Mouse (Mus musculus): ENCODE data around the gene Copz2. TPM values are rescaled to one million over a fixed set of nuclear protein-coding genes. Genes with fewer than 3 reads are reported as not detected.
A peak's percentile ranks its signal among the peaks of the same experiment; 100 is the strongest.

The Copz2 gene
- total RNA-seq, 1 experiment: 5.5 TPM

DNA sequence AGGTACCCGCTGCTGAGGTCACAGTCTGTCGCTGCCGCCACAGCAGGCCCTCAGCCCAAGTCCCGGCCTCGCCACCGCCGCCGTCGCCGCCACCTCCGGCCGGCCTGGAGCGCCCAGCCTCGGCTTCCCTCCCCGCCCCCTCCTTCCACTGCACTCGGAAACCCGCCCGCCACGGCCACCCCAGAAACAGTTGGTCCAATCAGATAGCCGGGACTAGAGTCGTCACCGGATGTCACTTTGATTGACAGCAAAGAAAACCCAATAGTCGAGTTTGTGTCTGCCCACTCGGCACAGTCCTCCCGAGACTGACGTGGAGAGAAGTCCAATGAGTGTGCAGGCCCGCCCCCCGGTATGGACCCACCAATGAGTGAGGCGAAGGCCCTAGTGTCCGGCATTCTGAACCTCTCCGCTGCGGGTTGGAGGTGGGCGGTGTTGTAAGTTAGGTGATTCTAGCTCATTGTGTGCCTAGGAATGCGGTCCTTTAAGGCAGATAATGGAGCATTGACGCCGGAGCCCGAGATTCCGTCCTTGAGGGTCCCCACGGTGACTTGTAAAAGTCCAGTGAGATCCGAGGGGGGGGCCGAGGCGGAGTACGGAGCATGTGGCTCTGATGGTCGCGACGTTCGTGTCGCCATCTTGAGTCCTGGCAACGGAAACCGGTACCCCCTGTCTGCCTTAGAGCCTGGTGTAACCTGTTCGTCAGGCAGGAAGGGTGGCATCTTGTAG lies 19.7 kb upstream of the Copz2 start, which contains the start of gene Nfe2l1:
Gene Nfe2l1 (minus strand): TSS at position 156 of the 726 bp plus-strand sequence.
- Histone ChIP-seq H3K9ac (ENCODE audit: insufficient read depth, low read depth, low read length, poor library complexity, severe bottlenecking) (peak within 1 kb of the TSS; percentile 98), H3K27ac (ENCODE audit: insufficient read depth, low read depth, low read length, poor library complexity, severe bottlenecking) (peak within 1 kb of the TSS; percentile 97), H3K36me3 (ENCODE audit: control insufficient read depth, insufficient read depth, low read length, poor library complexity, severe bottlenecking) (peaks cover 18% of the 10 kb centered on the region), H3K4me3 (ENCODE audit: insufficient read depth in 1 of 2, low read depth in 1 of 2, low read length in 2 of 2, poor library complexity in 1 of 2, severe bottlenecking in 1 of 2) (peak within 1 kb of the TSS; percentile 93 to 94), H3K9me3 (ENCODE audit: control insufficient read depth, insufficient read depth, low read depth, low read length) (no peaks in the 10 kb centered on the region), H3K4me1 (ENCODE audit: control insufficient read depth in 2 of 2, insufficient read depth in 2 of 2, low read length in 2 of 2, poor library complexity in 1 of 2) (peaks cover 9 to 18% of the 10 kb centered on the region in 2 experiments; a peak in 3 of 4 replicates)
- TF ChIP-seq MAFK (IDR thresholded peaks at IDR 0.05; ENCODE audit: insufficient read depth, low read depth, low read length) (0 out of 2 replicates have a peak, but pooled peaks have one; percentile 17), HCFC1 (IDR thresholded peaks at IDR 0.05; ENCODE audit: borderline replicate concordance, insufficient read depth, low read length) (peak; percentile 83), CHD2 (IDR thresholded peaks at IDR 0.05; ENCODE audit: low read depth, low read length) (peak; percentile 88), ZNF384 (IDR thresholded peaks at IDR 0.05; ENCODE audit: low read depth, low read length) (no peak), ZC3H11A (IDR thresholded peaks at IDR 0.05; ENCODE audit: borderline replicate concordance, low read depth, low read length) (no peak)
- in situ Hi-C loops (cut with MboI; ENCODE audit: low sequenced_read_pairs in 2 of 2, unreplicated experiment in 2 of 2): no loop called here
- peak; percentile 98 for DNase-seq (ENCODE audit: low read depth, low spot score)

- DNase-seq (ENCODE audit: low read depth, low spot score): no peak
- H3K9me3 ChIP-seq (ENCODE audit: control insufficient read depth, insufficient read depth, low read depth, low read length): no peaks in the 10 kb centered on the region
- H3K9ac ChIP-seq (ENCODE audit: insufficient read depth, low read depth, low read length, poor library complexity, severe bottlenecking): peak overlapping the region; percentile 96
- H3K4me3 ChIP-seq (ENCODE audit: insufficient read depth in 1 of 2, low read depth in 1 of 2, low read length in 2 of 2, poor library complexity in 1 of 2, severe bottlenecking in 1 of 2): peak overlapping the region; percentile 86 to 94
- H3K36me3 ChIP-seq (ENCODE audit: control insufficient read depth, insufficient read depth, low read length, poor library complexity, severe bottlenecking): peaks cover 14% of the 10 kb centered on the region
- H3K4me1 ChIP-seq (ENCODE audit: control insufficient read depth in 2 of 2, insufficient read depth in 2 of 2, low read length in 2 of 2, poor library complexity in 1 of 2): peaks cover 6 to 12% of the 10 kb centered on the region in 2 experiments; a peak in 3 of 4 replicates
- in situ Hi-C loops (cut with MboI; ENCODE audit: low sequenced_read_pairs in 2 of 2, unreplicated experiment in 2 of 2): no loop called here
- TF ChIP-seq ZNF384 (IDR thresholded peaks at IDR 0.05; ENCODE audit: low read depth, low read length) (no peak), HCFC1 (IDR thresholded peaks at IDR 0.05; ENCODE audit: borderline replicate concordance, insufficient read depth, low read length) (no peak), CHD2 (IDR thresholded peaks at IDR 0.05; ENCODE audit: low read depth, low read length) (no peak), MAFK (IDR thresholded peaks at IDR 0.05; ENCODE audit: insufficient read depth, low read depth, low read length) (no peak), ZC3H11A (IDR thresholded peaks at IDR 0.05; ENCODE audit: borderline replicate concordance, low read depth, low read length) (no peak)
- peak overlapping the region; percentile 97; the same call in 1 of the 2 replicates for H3K27ac ChIP-seq (ENCODE audit: insufficient read depth, low read depth, low read length, poor library complexity, severe bottlenecking)
These were observed 19.0 kb upstream of the Copz2 start for GRCm38 (mm10) chr11:96830539-96831216.

DNA sequence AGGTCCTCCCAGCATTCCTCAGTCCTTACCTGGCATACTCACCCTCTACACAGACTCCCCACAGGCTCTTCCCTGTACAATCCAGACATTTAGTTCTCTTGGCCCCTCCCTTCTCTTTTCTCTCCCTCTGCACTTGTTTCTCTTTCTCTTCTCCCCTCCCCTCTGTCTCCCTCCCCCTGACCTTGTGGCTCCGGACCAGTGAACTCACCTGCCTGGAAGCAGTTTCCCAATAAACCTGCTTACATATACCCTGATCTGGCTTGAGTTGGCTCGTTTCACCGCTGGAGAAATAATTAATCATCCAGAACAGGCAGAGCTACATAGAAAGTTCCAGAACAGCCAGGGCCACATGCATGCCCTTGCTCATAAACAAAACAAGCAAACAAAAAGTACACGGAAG lies 18.2 kb upstream of the Copz2 start:
- no peak overlapping the region for H3K9ac ChIP-seq (ENCODE audit: insufficient read depth, low read depth, low read length, poor library complexity, severe bottlenecking)
- H3K27ac ChIP-seq (ENCODE audit: insufficient read depth, low read depth, low read length, poor library complexity, severe bottlenecking): peak overlapping the region; percentile 18; the same call in 1 of the 2 replicates
- in situ Hi-C loops (cut with MboI; ENCODE audit: low sequenced_read_pairs in 2 of 2, unreplicated experiment in 2 of 2): no loop called here

GRCm38 (mm10) chr11:96832541-96832940 lies 17.1 kb upstream of the Copz2 start:
- no peak overlapping the region for H3K9ac ChIP-seq (ENCODE audit: insufficient read depth, low read depth, low read length, poor library complexity, severe bottlenecking)
- H3K36me3 ChIP-seq (ENCODE audit: control insufficient read depth, insufficient read depth, low read length, poor library complexity, severe bottlenecking): peaks cover 4% of the 10 kb centered on the region
- H3K27ac ChIP-seq (ENCODE audit: insufficient read depth, low read depth, low read length, poor library complexity, severe bottlenecking): no peak overlapping the region
- in situ Hi-C loops (cut with MboI; ENCODE audit: low sequenced_read_pairs in 2 of 2, unreplicated experiment in 2 of 2): no loop called here
- no peaks in the 10 kb centered on the region for H3K9me3 ChIP-seq (ENCODE audit: control insufficient read depth, insufficient read depth, low read depth, low read length)
- H3K4me3 ChIP-seq (ENCODE audit: insufficient read depth in 1 of 2, low read depth in 1 of 2, low read length in 2 of 2, poor library complexity in 1 of 2, severe bottlenecking in 1 of 2): no peak overlapping the region
- TF ChIP-seq ZC3H11A (IDR thresholded peaks at IDR 0.05; ENCODE audit: borderline replicate concordance, low read depth, low read length) (no peak), CHD2 (IDR thresholded peaks at IDR 0.05; ENCODE audit: low read depth, low read length) (no peak), MAFK (IDR thresholded peaks at IDR 0.05; ENCODE audit: insufficient read depth, low read depth, low read length) (no peak), ZNF384 (IDR thresholded peaks at IDR 0.05; ENCODE audit: low read depth, low read length) (no peak), HCFC1 (IDR thresholded peaks at IDR 0.05; ENCODE audit: borderline replicate concordance, insufficient read depth, low read length) (no peak)
- no peak for DNase-seq (ENCODE audit: low read depth, low spot score)
- H3K4me1 ChIP-seq (ENCODE audit: control insufficient read depth in 2 of 2, insufficient read depth in 2 of 2, low read length in 2 of 2, poor library complexity in 1 of 2): peaks cover 3 to 5% of the 10 kb centered on the region in 2 experiments; a peak in 3 of 4 replicates

More for the DNA sequence above, 18.2 kb upstream of the Copz2 start:
- H3K9me3 ChIP-seq (ENCODE audit: control insufficient read depth, insufficient read depth, low read depth, low read length): no peaks in the 10 kb centered on the region
- no peak for DNase-seq (ENCODE audit: low read depth, low spot score)
- TF ChIP-seq CHD2 (IDR thresholded peaks at IDR 0.05; ENCODE audit: low read depth, low read length): no peak
- no peak for TF ChIP-seq MAFK (IDR thresholded peaks at IDR 0.05; ENCODE audit: insufficient read depth, low read depth, low read length)
- TF ChIP-seq ZC3H11A (IDR thresholded peaks at IDR 0.05; ENCODE audit: borderline replicate concordance, low read depth, low read length): no peak
- no peak for TF ChIP-seq ZNF384 (IDR thresholded peaks at IDR 0.05; ENCODE audit: low read depth, low read length)
- TF ChIP-seq HCFC1 (IDR thresholded peaks at IDR 0.05; ENCODE audit: borderline replicate concordance, insufficient read depth, low read length): no peak
- H3K4me3 ChIP-seq (ENCODE audit: insufficient read depth in 1 of 2, low read depth in 1 of 2, low read length in 2 of 2, poor library complexity in 1 of 2, severe bottlenecking in 1 of 2): no peak overlapping the region
- peaks cover 10% of the 10 kb centered on the region for H3K36me3 ChIP-seq (ENCODE audit: control insufficient read depth, insufficient read depth, low read length, poor library complexity, severe bottlenecking)
- peaks cover 5 to 8% of the 10 kb centered on the region in 2 experiments; a peak in 3 of 4 replicates for H3K4me1 ChIP-seq (ENCODE audit: control insufficient read depth in 2 of 2, insufficient read depth in 2 of 2, low read length in 2 of 2, poor library complexity in 1 of 2)

All from ES-E14 (cell line).